Mouse (Mus musculus) MEL-GATA-1-ER (cell line): Measurements from ENCODE around the gene Stat5a.

Source experiments
- DNase-seq: peaks from one replicate; pipeline ENCODE4 v3.0.0-alpha.2; 2012; ENCODE audit warnings: low read depth; ENCODE audit errors: extremely low read depth

Gene Stat5a

GRCm38 (mm10) chr11:100896078-100896477, 36.9 kb downstream of the Stat5a start:
- DNase-seq: no peak

GRCm38 (mm10) chr11:100897294-100898231, 38.4 kb downstream of the Stat5a start:
- DNase-seq: no peak

GRCm38 (mm10) chr11:100898441-100899199, 39.5 kb downstream of the Stat5a start:
- no peak for DNase-seq

- no peak for DNase-seq
Observed at GRCm38 (mm10) chr11:100904580-100905351, 45.6 kb downstream of the Stat5a start.

GRCm38 (mm10) chr11:100905929-100906328, 46.8 kb downstream of the Stat5a start:
- DNase-seq: peak; percentile 70

- no peak for DNase-seq
Observed at GRCm38 (mm10) chr11:100906885-100907284, 47.7 kb downstream of the Stat5a start.

GRCm38 (mm10) chr11:100908112-100908511, 49.0 kb downstream of the Stat5a start:
- DNase-seq: no peak

GRCm38 (mm10) chr11:100908567-100908966, 49.4 kb downstream of the Stat5a start:
- no peak for DNase-seq

- no peak for DNase-seq
Observed at GRCm38 (mm10) chr11:100912401-100913155, 53.4 kb downstream of the Stat5a start.

GRCm38 (mm10) chr11:100914415-100914814, 55.3 kb downstream of the Stat5a start:
- no peak for DNase-seq

- no peak for DNase-seq
Observed at GRCm38 (mm10) chr11:100915063-100915462, 55.9 kb downstream of the Stat5a start.

- DNase-seq: no peak
Observed at GRCm38 (mm10) chr11:100916432-100916971, 57.4 kb downstream of the Stat5a start.

- DNase-seq: no peak
Observed at GRCm38 (mm10) chr11:100918007-100918406, 58.9 kb downstream of the Stat5a start.

GRCm38 (mm10) chr11:100920887-100921624, 61.9 kb downstream of the Stat5a start:
- DNase-seq: no peak

- no peak for DNase-seq
Observed at GRCm38 (mm10) chr11:100924386-100924919, 65.3 kb downstream of the Stat5a start.

- no peak for DNase-seq
Observed at GRCm38 (mm10) chr11:100927386-100927785, 68.2 kb downstream of the Stat5a start.

- DNase-seq: no peak
Observed at GRCm38 (mm10) chr11:100930611-100931010, 71.5 kb downstream of the Stat5a start.

GRCm38 (mm10) chr11:100931254-100931921, 72.2 kb downstream of the Stat5a start:
- no peak for DNase-seq
